Mouse (Mus musculus) bone marrow, adult 2 months (tissue): ENCODE measurements around the gene Arhgdig. TPM values are rescaled to one million over a fixed set of nuclear protein-coding genes. Genes with fewer than 3 reads are reported as not detected.

Experiments
- H3K27ac ChIP-seq: fragments of 200-500 bp; 2 replicates; pipeline ENCODE4 v1.5.1; 2012; ENCODE audit warnings: low read depth, mild to moderate bottlenecking, control low read depth, inconsistent platforms, low read length; ENCODE audit not compliant: control insufficient read depth, poor library complexity, insufficient read depth
- H3K4me1 ChIP-seq: fragments of 200-500 bp; 2 replicates; pipeline ENCODE4 v1.6.1; 2011; ENCODE audit warnings: low read length; ENCODE audit not compliant: control insufficient read depth, insufficient read depth
- H3K4me3 ChIP-seq: fragments of 200-500 bp; replicated peaks from 2 replicates; pipeline ENCODE3; 2011; ENCODE audit warnings: mild to moderate bottlenecking, low read depth, low read length, control low read depth; ENCODE audit not compliant: control insufficient read depth
- CTCF ChIP-seq: fragments of 200-500 bp; IDR thresholded peaks from 2 replicates; pipeline ENCODE4 v1.5.1; 2011; ENCODE audit warnings: low read length, control low read depth; ENCODE audit not compliant: control insufficient read depth, insufficient read depth
- POLR2A ChIP-seq: fragments of 200-500 bp; IDR thresholded peaks from 2 replicates; pipeline ENCODE4 v1.6.1; 2011; ENCODE audit warnings: low read depth, mild to moderate bottlenecking, control low read depth, low read length, borderline replicate concordance; ENCODE audit not compliant: control insufficient read depth
- WGBS: fragments of 180-500 bp; shearing (Covaris S2); methylation state at CpG from one replicate; pipeline ENCODE4 v1.1.7; 2018; 5-methylcytosine and 5-hydroxymethylcytosine counted together
- polyA plus RNA-seq: library from polyadenylated mRNA; stranded (reverse); fragments of >200 nt; gene quantifications from 2 replicates; pipeline ENCODE4 v1.2.4, GENCODE M21; 2011; ENCODE audit warnings: low replicate concordance; ENCODE audit not compliant: missing spikeins, insufficient read depth, insufficient read length

Arhgdig gene
- polyA plus RNA-seq, 1 experiment, result not detected

DNA sequence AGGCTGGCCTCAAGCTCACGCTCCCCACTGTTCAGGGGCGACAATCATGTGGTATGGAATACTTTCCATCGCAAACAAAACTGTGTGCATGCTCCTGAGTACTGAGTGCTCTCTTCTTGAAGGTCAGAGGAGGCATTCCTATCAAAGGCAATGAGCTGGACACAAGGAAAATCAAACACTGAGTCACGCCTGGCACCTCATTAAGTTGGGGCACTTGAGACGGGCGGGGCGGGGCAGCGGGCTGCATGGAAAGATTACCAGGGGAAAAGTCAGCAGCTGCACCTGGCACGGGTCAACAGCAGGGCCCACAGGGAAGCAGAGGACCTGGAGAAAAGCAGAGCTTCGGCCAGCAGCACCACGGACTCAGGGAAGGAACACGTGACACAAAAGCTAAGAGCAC is 17.6 kb upstream of the Arhgdig start:
- Histone ChIP-seq H3K27ac (no peak overlapping the region), H3K4me3 (no peak overlapping the region), H3K4me1 (no peaks in the 10 kb centered on the region; the same call in 1 of the 2 replicates)
- WGBS, result 82% methylated on average over 12 of the region's 12 CpGs
- TF ChIP-seq CTCF (no peak), POLR2A (no peak)

DNA sequence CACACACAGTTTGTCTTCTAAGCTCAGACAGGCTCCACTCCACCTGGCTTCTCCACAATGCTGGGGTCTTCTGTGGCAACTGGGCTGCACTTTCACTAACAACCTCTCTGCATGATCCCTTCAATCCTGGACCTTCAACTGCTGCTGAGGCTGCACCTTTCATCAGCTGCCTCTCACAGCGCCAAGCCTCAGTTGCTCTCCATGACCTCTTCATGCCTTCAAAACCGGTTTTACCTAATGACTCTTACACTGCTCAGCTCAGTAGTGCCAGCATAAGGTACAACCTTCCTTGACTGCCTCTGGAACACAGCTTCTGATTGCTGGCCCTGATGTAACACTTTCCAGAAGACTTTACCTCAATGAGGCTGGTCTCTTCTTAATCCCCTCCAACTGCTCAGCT is 13.9 kb upstream of the Arhgdig start:
- no peak overlapping the region for H3K4me3 ChIP-seq
- H3K27ac ChIP-seq, result no peak overlapping the region
- H3K4me1 ChIP-seq, result no peaks in the 10 kb centered on the region
- WGBS, result 81% methylated on average over 2 of the region's 2 CpGs
- TF ChIP-seq CTCF (no peak), POLR2A (no peak)

DNA sequence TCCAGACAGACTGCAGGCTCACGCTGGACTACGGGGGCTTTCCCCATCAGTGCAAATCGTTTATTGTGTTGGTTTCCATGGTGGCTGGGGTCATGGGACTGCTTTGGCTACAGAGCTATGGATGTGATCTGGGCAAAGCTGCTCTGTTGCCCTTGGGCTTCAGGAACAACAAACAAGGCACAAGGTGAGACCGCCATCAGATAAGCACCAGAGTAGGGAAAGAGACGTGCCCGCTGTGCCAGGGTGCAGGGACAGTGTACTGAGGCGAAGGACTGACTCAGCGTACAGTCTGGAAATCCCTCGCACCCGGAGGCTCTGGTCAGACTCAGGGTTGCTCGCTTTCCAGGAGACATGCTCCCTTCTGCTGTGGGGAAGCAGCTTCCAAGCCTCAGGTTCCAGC is 5.1 kb upstream of the Arhgdig start:
- no peak overlapping the region for H3K27ac ChIP-seq
- TF ChIP-seq CTCF, result no peak
- TF ChIP-seq POLR2A, result no peak
- no peaks in the 10 kb centered on the region for H3K4me1 ChIP-seq
- 83% methylated on average over 11 of the region's 11 CpGs for WGBS
- H3K4me3 ChIP-seq, result no peak overlapping the region

DNA sequence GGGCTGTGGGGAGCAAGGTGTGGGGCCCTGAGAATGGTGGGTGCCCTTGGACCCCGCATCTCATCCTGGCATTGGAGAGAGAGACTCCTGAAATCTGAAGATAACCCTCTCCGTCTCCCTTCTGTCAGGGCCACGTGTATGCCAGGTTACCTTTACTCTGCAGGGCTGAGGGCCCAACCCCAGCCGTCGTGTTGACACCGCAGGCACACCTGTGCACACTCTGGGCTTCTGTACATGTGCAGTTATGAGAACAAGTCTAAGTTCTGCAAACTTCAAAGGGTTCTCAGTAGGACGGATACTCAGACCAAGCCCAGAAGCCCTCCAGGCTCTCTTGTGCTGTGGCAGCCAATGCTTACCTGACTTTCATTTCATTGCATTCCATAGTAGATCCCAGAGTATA is 4.7 kb upstream of the Arhgdig start:
- Histone ChIP-seq H3K27ac (no peak overlapping the region), H3K4me3 (no peak overlapping the region), H3K4me1 (no peaks in the 10 kb centered on the region)
- 87% methylated on average over 7 of the region's 7 CpGs for WGBS
- no peak for TF ChIP-seq POLR2A
- no peak for TF ChIP-seq CTCF

DNA sequence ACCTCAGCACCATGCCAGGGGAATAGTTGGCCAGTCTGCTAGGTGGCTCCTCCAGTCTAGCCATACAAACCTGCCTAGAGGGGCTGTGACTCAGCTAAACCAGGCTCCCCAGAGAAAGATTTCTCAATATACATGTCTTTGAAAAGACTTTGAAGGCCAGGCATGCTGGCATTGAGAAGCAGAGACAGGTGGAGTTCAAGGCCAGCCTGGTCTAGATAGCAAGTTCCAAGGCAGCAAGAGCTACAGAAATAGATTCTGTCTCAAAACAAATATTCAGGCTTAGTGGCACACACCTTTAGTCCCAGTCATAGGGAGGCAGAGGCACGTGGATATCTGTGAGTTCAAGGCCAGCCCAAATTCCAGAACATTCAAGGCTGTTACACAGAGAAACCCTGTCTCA is 1.2 kb downstream of the Arhgdig start:
- TF ChIP-seq POLR2A (no peak), CTCF (no peak)
- WGBS, result 69% methylated on average over 1 of the region's 1 CpGs
- no peak overlapping the region for H3K4me3 ChIP-seq
- H3K4me1 ChIP-seq, result no peaks in the 10 kb centered on the region; the same call in 1 of the 2 replicates
- no peak overlapping the region for H3K27ac ChIP-seq

DNA sequence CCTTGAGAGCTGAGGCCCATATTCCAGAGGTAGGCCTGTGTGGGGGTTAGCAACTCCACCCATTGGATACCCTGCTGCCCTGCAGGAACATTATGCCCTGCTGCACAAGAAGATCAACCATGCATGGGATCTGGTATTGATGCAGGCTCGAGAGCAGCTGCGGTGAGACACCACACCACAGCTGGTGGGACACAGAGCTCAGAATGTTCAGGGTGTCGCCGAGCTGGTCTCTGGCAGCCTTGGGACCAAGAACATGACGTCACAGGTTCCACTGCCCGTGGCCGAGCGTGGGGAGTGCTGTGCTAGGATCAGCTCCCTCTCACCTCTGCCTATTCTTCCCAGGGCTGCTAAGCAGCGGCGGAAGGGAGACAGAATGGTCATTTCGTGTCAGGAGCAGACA is 2.8 kb downstream of the Arhgdig start:
- TF ChIP-seq CTCF, result no peak
- no peak for TF ChIP-seq POLR2A

DNA sequence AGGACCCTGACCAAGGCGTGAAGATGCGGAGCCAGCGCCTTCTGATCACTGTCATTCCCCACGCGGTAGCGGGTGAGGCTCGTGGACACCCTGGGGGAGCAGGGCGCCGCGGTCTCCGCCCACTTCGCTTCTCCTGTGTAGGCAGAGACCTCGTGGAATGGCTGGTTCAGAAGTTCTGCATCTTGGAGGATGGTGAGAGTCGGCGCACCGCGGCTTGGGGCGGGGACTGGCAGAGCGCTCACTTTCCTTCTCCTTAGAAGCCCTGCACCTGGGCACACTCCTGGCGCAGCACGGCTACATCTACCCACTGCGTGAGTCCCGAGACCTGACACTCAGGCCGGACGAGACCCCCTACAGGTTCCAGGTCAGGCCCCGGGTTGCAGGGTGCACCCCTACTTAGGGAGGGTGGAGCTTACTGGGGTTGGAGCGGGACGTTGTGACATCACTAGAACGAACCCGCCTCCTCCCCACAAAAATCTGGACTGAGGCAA is 4.2 kb downstream of the Arhgdig start:
- WGBS, result 1% methylated on average over 30 of the region's 30 CpGs
- no peak overlapping the region for H3K27ac ChIP-seq
- H3K4me1 ChIP-seq, result no peaks in the 10 kb centered on the region; the same call in 1 of the 2 replicates
- TF ChIP-seq POLR2A (no peak), CTCF (no peak)
- peak overlapping the region; percentile 14 for H3K4me3 ChIP-seq

More for the DNA sequence above, 2.8 kb downstream of the Arhgdig start:
- no peak overlapping the region for H3K4me3 ChIP-seq
- no peaks in the 10 kb centered on the region; the same call in 1 of the 2 replicates for H3K4me1 ChIP-seq
- 70% methylated on average over 11 of the region's 11 CpGs for WGBS
- no peak overlapping the region for H3K27ac ChIP-seq

DNA sequence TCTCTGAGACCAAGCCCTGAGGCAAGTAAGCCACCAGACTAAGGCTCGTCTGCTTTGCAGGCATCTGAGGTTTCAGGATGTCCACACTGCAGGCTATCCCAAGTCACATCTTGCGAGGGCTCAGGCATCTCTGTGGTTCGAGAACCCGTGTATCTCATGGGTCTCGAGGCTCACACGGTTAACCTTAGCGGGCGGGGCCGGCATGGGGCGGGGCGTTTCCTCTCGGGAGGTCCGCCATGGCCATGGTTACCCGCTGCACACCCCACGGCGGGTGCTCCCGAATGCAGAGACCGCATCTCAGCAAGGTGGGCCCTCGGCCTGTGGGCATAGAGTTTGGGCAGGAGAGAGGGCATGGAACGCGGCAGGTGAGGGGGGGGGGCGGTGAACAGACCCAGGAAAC is 4.8 kb downstream of the Arhgdig start, which contains the start of gene Rgs11:
Gene Rgs11, plus strand, starts transcription at position 215 of the 400 bp plus-strand sequence.
- 2% methylated on average over 22 of the region's 22 CpGs for WGBS

DNA sequence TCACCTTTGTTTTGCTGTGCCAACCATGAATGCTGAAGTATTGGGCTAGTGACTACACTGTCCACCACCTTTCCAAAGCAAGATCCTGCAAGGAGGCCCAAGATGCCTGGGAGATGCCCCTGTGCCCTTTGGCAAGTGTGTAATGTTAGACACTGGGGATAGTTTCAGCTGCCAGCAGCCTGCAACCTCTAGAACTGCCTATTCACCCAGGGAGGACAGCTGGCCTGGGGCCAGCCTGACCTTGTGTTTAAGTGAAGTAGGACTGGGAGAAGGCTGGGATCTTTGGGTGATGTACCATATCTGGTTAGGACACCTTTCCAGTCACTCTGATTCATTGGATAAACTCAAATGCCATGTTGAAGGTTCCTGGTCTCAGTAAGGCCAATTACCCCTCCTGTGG is 5.6 kb downstream of the Arhgdig start:
- Histone ChIP-seq H3K4me3 (no peak overlapping the region), H3K27ac (no peak overlapping the region)

More for the DNA sequence above, 4.8 kb downstream of the Arhgdig start, which contains the start of gene Rgs11:
- Histone ChIP-seq H3K4me1 (no peaks in the 10 kb centered on the region; the same call in 1 of the 2 replicates), H3K27ac (no peak within 1 kb of the TSS), H3K4me3 (peak within 1 kb of the TSS; percentile 29)
- no peak for TF ChIP-seq POLR2A
- TF ChIP-seq CTCF, result no peak

More for the DNA sequence above, 5.6 kb downstream of the Arhgdig start:
- TF ChIP-seq POLR2A, result no peak
- TF ChIP-seq CTCF, result no peak
- H3K4me1 ChIP-seq, result no peaks in the 10 kb centered on the region; the same call in 1 of the 2 replicates
